Mouse (Mus musculus): ENCODE results near the gene Cacna1c.

GRCm38 (mm10) chr6:119225731-119226130 lies 29.5 kb upstream of the Cacna1c start:
- TF ChIP-seq GATA1 (IDR thresholded peaks at IDR 0.05; ENCODE audit: borderline replicate concordance, low read length) (no peak), FLI1 (IDR thresholded peaks at IDR 0.05; ENCODE audit: low read length) (no peak)

Data from megakaryocyte, embryonic 14.5 days (primary cell).